ENCODE assay signal across 22 mouse cellular contexts in genomic region chr7:16785541-16786083, GRCm38 (mm10). TPM values are rescaled to one million over a fixed set of nuclear protein-coding genes. Genes with fewer than 3 reads are reported as not detected.
A peak's percentile ranks its signal among the peaks of the same experiment; 100 is the strongest.
DNase-seq lines count a peak whose midpoint lies in the region; ATAC-seq and TF ChIP-seq lines count a peak whose summit lies in the region.
"Had no signal": no experiment of that assay in that cellular context is flagged by ENCODE, and none has a peak within 500 bp of the region (broad histone marks: within the 10 kb centered on the region; RNA-seq: fewer than 3 reads in every experiment).

No protein-coding gene starts in this region.

- peak overlapping the region; percentile 74 for H3K9ac ChIP-seq in CH12.LX (ENCODE audit: insufficient read depth, low read depth)
- peak overlapping the region; percentile 7; the same call in 1 of the 2 replicates for H3K9ac ChIP-seq in liver, embryonic 15.5 days
- H3K9ac ChIP-seq in stomach, postnatal 0 days (ENCODE audit: low read length): no peak overlapping the region
- H3K9ac ChIP-seq: embryonic facial prominence, embryonic 15.5 days; forebrain, postnatal 0 days; midbrain, embryonic 12.5 days had no signal

- in situ Hi-C loops in CH12.LX (cut with MboI; ENCODE audit: low pct_ligation_motif_present, low pct_unique_long_range_greater_than_20kb, low sequenced_read_pairs): loop anchor here (25.0 kb wide), 1 partner anchor 848 kb away; the partner anchor contains the start of gene Nop53

- TF ChIP-seq POLR2A in CH12.LX (IDR thresholded peaks at IDR 0.05; ENCODE audit: low read depth, low read length): no peak
- TF ChIP-seq POLR2A in lung, adult 2 months (IDR thresholded peaks at IDR 0.05; ENCODE audit: borderline replicate concordance, extremely low read depth, low read depth, low read length): no peak

- peaks cover 32% of the 10 kb centered on the region for H3K36me3 ChIP-seq in heart, embryonic 10.5 days
- peaks cover 30 to 52% of the 10 kb centered on the region in 2 experiments for H3K36me3 ChIP-seq in CH12.LX (replicated peaks in 1 of 2; ENCODE audit: control insufficient read depth in 1 of 2, insufficient read depth in 1 of 2, low read length in 1 of 2)
- H3K36me3 ChIP-seq in liver, embryonic 15.5 days (replicated peaks): peaks cover 67% of the 10 kb centered on the region
- peaks cover 7% of the 10 kb centered on the region; the same call in 1 of the 2 replicates for H3K36me3 ChIP-seq in stomach, postnatal 0 days (ENCODE audit: control insufficient read depth, insufficient read depth, low read length)

- TF ChIP-seq EP300 in CH12.LX (IDR thresholded peaks at IDR 0.05; ENCODE audit: low read length): no peak
- TF ChIP-seq EP300 in stomach, postnatal 0 days (optimal IDR thresholded peaks at IDR 0.05): no peak

- peak overlapping the region; percentile 68; the same call in 1 of the 2 replicates for H3K4me2 ChIP-seq in CH12.LX (ENCODE audit: insufficient read depth, low read depth, poor library complexity, severe bottlenecking)
- peak overlapping the region; percentile 84 for H3K4me2 ChIP-seq in liver, embryonic 15.5 days
- no peak overlapping the region for H3K4me2 ChIP-seq in stomach, postnatal 0 days (replicated peaks; ENCODE audit: low read depth)
- H3K4me2 ChIP-seq: embryonic facial prominence, embryonic 15.5 days had no signal

- DNase-seq in heart, adult 11 months: peak; percentile 93
- DNase-seq in heart, embryonic 10.5 days (ENCODE audit: low spot score): no peak
- DNase-seq in CH12.LX (ENCODE audit: extremely low read depth) (no peak), MN1 (ENCODE audit: low spot score) (peak; percentile 37)
- DNase-seq in lung, adult 2 months: no peak
- DNase-seq in stomach, postnatal 0 days (ENCODE audit: low spot score): no peak
- DNase-seq: adrenal gland, postnatal 14 days; cerebellum, adult 9-10 months; forebrain, postnatal 0 days; gastrocnemius, postnatal 36 days; kidney, adult 11 months; layer of hippocampus, adult 9-11 months; left cerebral cortex, postnatal 4 days; lung, postnatal 10 days; right cerebral cortex, postnatal 14 days had no signal

- no peaks in the 10 kb centered on the region for H3K27me3 ChIP-seq in heart, embryonic 10.5 days (ENCODE audit: insufficient read depth, poor library complexity, severe bottlenecking)
- H3K27me3 ChIP-seq in CH12.LX (replicated peaks): no peaks in the 10 kb centered on the region
- no peaks in the 10 kb centered on the region for H3K27me3 ChIP-seq in liver, embryonic 15.5 days
- H3K27me3 ChIP-seq in stomach, postnatal 0 days (ENCODE audit: control insufficient read depth, insufficient read depth, low read length): no peaks in the 10 kb centered on the region
- H3K27me3 ChIP-seq: embryonic facial prominence, embryonic 15.5 days had no signal

- TF ChIP-seq CTCF in CH12.LX (conservative IDR thresholded peaks at IDR 0.05 in 1 of 2, IDR thresholded peaks at IDR 0.05 in 1 of 2; ENCODE audit: low read depth in 2 of 2, low read length in 2 of 2): no peak
- TF ChIP-seq CTCF in lung, adult 2 months (IDR thresholded peaks at IDR 0.05; ENCODE audit: insufficient read depth, low read length): no peak
- TF ChIP-seq CTCF in stomach, postnatal 0 days (IDR thresholded peaks at IDR 0.05; ENCODE audit: low read depth): no peak

- H3K79me2 ChIP-seq in CH12.LX (replicated peaks; ENCODE audit: control insufficient read depth, extremely low read depth, insufficient read depth, poor library complexity, severe bottlenecking): peaks cover 56% of the 10 kb centered on the region

- no peak for ATAC-seq in liver, embryonic 15.5 days (ENCODE audit: insufficient read depth)
- ATAC-seq in stomach, postnatal 0 days (ENCODE audit: low FRiP score, low TSS enrichment): no peak
- ATAC-seq: CD4-positive, CD25-positive, alpha-beta regulatory T cell, adult 4 months; forebrain, postnatal 0 days had no signal

- no peak overlapping the region for H3K4me3 ChIP-seq in heart, embryonic 10.5 days
- peak overlapping the region in 2 of 3 experiments; percentile 18 to 99 for H3K4me3 ChIP-seq in CH12.LX (replicated peaks in 1 of 3; ENCODE audit: low read depth in 2 of 3, low read length in 2 of 3, poor library complexity in 1 of 3)
- H3K4me3 ChIP-seq in liver, embryonic 15.5 days (replicated peaks): peak overlapping the region; percentile 98
- no peak overlapping the region for H3K4me3 ChIP-seq in lung, adult 2 months (replicated peaks; ENCODE audit: extremely low read depth, low read depth, low read length)
- H3K4me3 ChIP-seq in stomach, postnatal 0 days (ENCODE audit: low read depth, low read length): no peak overlapping the region
- H3K4me3 ChIP-seq: embryonic facial prominence, embryonic 15.5 days; left cerebral cortex, adult 2 months; midbrain, embryonic 12.5 days had no signal

- no peak overlapping the region for H3K27ac ChIP-seq in heart, embryonic 10.5 days
- H3K27ac ChIP-seq in CH12.LX (ENCODE audit: insufficient read depth, low read depth): peak overlapping the region; percentile 32; the same call in 1 of the 2 replicates
- peak overlapping the region; percentile 98 for H3K27ac ChIP-seq in liver, embryonic 15.5 days (replicated peaks)
- no peak overlapping the region for H3K27ac ChIP-seq in stomach, postnatal 0 days (replicated peaks)
- H3K27ac ChIP-seq: embryonic facial prominence, embryonic 15.5 days; left cerebral cortex, adult 2 months; midbrain, embryonic 12.5 days had no signal

- H3K4me1 ChIP-seq in heart, embryonic 10.5 days: peaks cover 42% of the 10 kb centered on the region
- peaks cover 7 to 50% of the 10 kb centered on the region in 2 experiments for H3K4me1 ChIP-seq in CH12.LX (ENCODE audit: control insufficient read depth in 1 of 2, insufficient read depth in 2 of 2)
- peaks cover 59% of the 10 kb centered on the region for H3K4me1 ChIP-seq in liver, embryonic 15.5 days (replicated peaks)
- peaks cover 2% of the 10 kb centered on the region for H3K4me1 ChIP-seq in lung, adult 2 months (ENCODE audit: control insufficient read depth, insufficient read depth, low read length)
- H3K4me1 ChIP-seq in stomach, postnatal 0 days (replicated peaks; ENCODE audit: control insufficient read depth, insufficient read depth): peaks cover 7% of the 10 kb centered on the region

- WGBS in heart, embryonic 10.5 days: 71% methylated on average over 8 of the region's 8 CpGs
- WGBS in liver, embryonic 15.5 days (ENCODE audit: insufficient replicate concordance): 71% methylated on average over 8 of the region's 8 CpGs
- WGBS in lung, adult 2 months: 74% methylated on average over 8 of the region's 8 CpGs
- WGBS in stomach, postnatal 0 days: 86% methylated on average over 8 of the region's 8 CpGs

- TF ChIP-seq RAD21 in CH12.LX (IDR thresholded peaks at IDR 0.05; ENCODE audit: low read depth, low read length): no peak

- H3K9me3 ChIP-seq in heart, embryonic 10.5 days: no peaks in the 10 kb centered on the region
- H3K9me3 ChIP-seq in CH12.LX (replicated peaks; ENCODE audit: low read length): no peaks in the 10 kb centered on the region
- H3K9me3 ChIP-seq in liver, embryonic 15.5 days (replicated peaks): no peaks in the 10 kb centered on the region
- no peaks in the 10 kb centered on the region for H3K9me3 ChIP-seq in stomach, postnatal 0 days (ENCODE audit: control insufficient read depth, low read length)
- H3K9me3 ChIP-seq: embryonic facial prominence, embryonic 15.5 days; forebrain, embryonic 10.5 days; G1E; midbrain, embryonic 12.5 days had no signal

- dilution Hi-C loops in CH12.LX (cut with MboI; ENCODE audit: extremely low pct_ligation_motif_present, extremely low pct_unique_long_range_greater_than_20kb, low sequenced_read_pairs): no loop called here

RNA-seq across cellular contexts. Expression of gene Slc1a5, which starts 4.5 kb away (rescaled TPM):
- 47.0 TPM in 2 replicates for polyA plus RNA-seq in heart, embryonic 10.5 days (2016; fragmentation: Nextera tagmentation; extraction: Ambion mirVana)
- 147 and 174 TPM in 2 replicates for total RNA-seq in CH12.LX (2012; rRNA removed)
- total RNA-seq in CH12.LX (2014; rRNA removed): 115 TPM in 2 replicates
- 191 and 245 TPM in 2 replicates for polyA plus RNA-seq in CH12.LX (2012; ENCODE audit: insufficient read length, low read depth)
- 120 and 144 TPM in 2 replicates for polyA plus RNA-seq in liver, embryonic 15.5 days (2015; fragmentation: Nextera tagmentation; extraction: Ambion mirVana)
- polyA plus RNA-seq in lung, adult 2 months (2012; rRNA removed): 190 and 201 TPM in 2 replicates
- 48.6 and 53.5 TPM in 2 replicates for polyA plus RNA-seq in stomach, postnatal 0 days (2015; fragmentation: Nextera tagmentation; extraction: Ambion mirVana)

RNA-seq across cellular contexts. Expression of gene Strn4, which starts 30.1 kb away (rescaled TPM):
- 101 and 107 TPM in 2 replicates for polyA plus RNA-seq in heart, embryonic 10.5 days (2016; fragmentation: Nextera tagmentation; extraction: Ambion mirVana)
- total RNA-seq in CH12.LX (2012; rRNA removed): 57.4 and 63.5 TPM in 2 replicates
- total RNA-seq in CH12.LX (2014; rRNA removed): 41.7 and 46.0 TPM in 2 replicates
- polyA plus RNA-seq in CH12.LX (2012; ENCODE audit: insufficient read length, low read depth): 69.7 and 74.5 TPM in 2 replicates
- polyA plus RNA-seq in liver, embryonic 15.5 days (2015; fragmentation: Nextera tagmentation; extraction: Ambion mirVana): 30.9 and 37.8 TPM in 2 replicates
- 164 and 180 TPM in 2 replicates for polyA plus RNA-seq in lung, adult 2 months (2012; rRNA removed)
- 45.1 and 45.2 TPM in 2 replicates for polyA plus RNA-seq in stomach, postnatal 0 days (2015; fragmentation: Nextera tagmentation; extraction: Ambion mirVana)

RNA-seq across cellular contexts. Expression of gene Fkrp, which starts 30.9 kb away (rescaled TPM):
- polyA plus RNA-seq in heart, embryonic 10.5 days (2016; fragmentation: Nextera tagmentation; extraction: Ambion mirVana): 29.5 and 36.7 TPM in 2 replicates
- total RNA-seq in CH12.LX (2012; rRNA removed): 19.6 and 20.3 TPM in 2 replicates
- total RNA-seq in CH12.LX (2014; rRNA removed): 13.0 and 16.5 TPM in 2 replicates
- 19.6 and 23.4 TPM in 2 replicates for polyA plus RNA-seq in CH12.LX (2012; ENCODE audit: insufficient read length, low read depth)
- 8.2 and 9.0 TPM in 2 replicates for polyA plus RNA-seq in liver, embryonic 15.5 days (2015; fragmentation: Nextera tagmentation; extraction: Ambion mirVana)
- polyA plus RNA-seq in lung, adult 2 months (2012; rRNA removed): 41.7 and 42.0 TPM in 2 replicates
- 14.2 and 14.5 TPM in 2 replicates for polyA plus RNA-seq in stomach, postnatal 0 days (2015; fragmentation: Nextera tagmentation; extraction: Ambion mirVana)

RNA-seq across cellular contexts. Expression of gene Ap2s1, which starts 47.4 kb away (rescaled TPM):
- 243 and 270 TPM in 2 replicates for polyA plus RNA-seq in heart, embryonic 10.5 days (2016; fragmentation: Nextera tagmentation; extraction: Ambion mirVana)
- total RNA-seq in CH12.LX (2012; rRNA removed) (232 and 234 TPM in 2 replicates), CH12.LX (2014; rRNA removed) (202 and 213 TPM in 2 replicates)
- 167 and 180 TPM in 2 replicates for polyA plus RNA-seq in CH12.LX (2012; ENCODE audit: insufficient read length, low read depth)
- polyA plus RNA-seq in liver, embryonic 15.5 days (2015; fragmentation: Nextera tagmentation; extraction: Ambion mirVana): 162 and 176 TPM in 2 replicates
- 206 and 228 TPM in 2 replicates for polyA plus RNA-seq in lung, adult 2 months (2012; rRNA removed)
- 225 and 229 TPM in 2 replicates for polyA plus RNA-seq in stomach, postnatal 0 days (2015; fragmentation: Nextera tagmentation; extraction: Ambion mirVana)

RNA-seq across cellular contexts. Expression of gene Prkd2, which starts 57.1 kb away (rescaled TPM):
- 8.9 and 9.4 TPM in 2 replicates for polyA plus RNA-seq in heart, embryonic 10.5 days (2016; fragmentation: Nextera tagmentation; extraction: Ambion mirVana)
- total RNA-seq in CH12.LX (2012; rRNA removed): 18.0 and 18.7 TPM in 2 replicates
- total RNA-seq in CH12.LX (2014; rRNA removed): 8.6 and 9.8 TPM in 2 replicates
- polyA plus RNA-seq in CH12.LX (2012; ENCODE audit: insufficient read length, low read depth): 32.2 and 39.0 TPM in 2 replicates
- 3.2 and 3.8 TPM in 2 replicates for polyA plus RNA-seq in liver, embryonic 15.5 days (2015; fragmentation: Nextera tagmentation; extraction: Ambion mirVana)
- polyA plus RNA-seq in lung, adult 2 months (2012; rRNA removed): 97.2 and 121 TPM in 2 replicates
- polyA plus RNA-seq in stomach, postnatal 0 days (2015; fragmentation: Nextera tagmentation; extraction: Ambion mirVana): 7.5 and 8.8 TPM in 2 replicates

Comparison
In these comparisons a context has a peak if more than half of its experiments do, and no peak if none do; other contexts are left out.
1. DNase-seq: peak in heart, adult 11 months (single experiment) and MN1 (single experiment); none in heart, embryonic 10.5 days (single experiment), CH12.LX (single experiment), lung, adult 2 months (single experiment) and stomach, postnatal 0 days (single experiment).
2. H3K27ac ChIP-seq: peak in CH12.LX (single experiment) and liver, embryonic 15.5 days (single experiment); none in heart, embryonic 10.5 days (single experiment) and stomach, postnatal 0 days (single experiment).
3. H3K4me3 ChIP-seq: peak in CH12.LX (2 of 3) and liver, embryonic 15.5 days (single experiment); none in heart, embryonic 10.5 days (single experiment), lung, adult 2 months (single experiment) and stomach, postnatal 0 days (single experiment).